Mouse (Mus musculus): ENCODE results near the gene Ccdc184. TPM values are rescaled to one million over a fixed set of nuclear protein-coding genes. Genes with fewer than 3 reads are reported as not detected.

Ccdc184 gene
- total and polyA plus RNA-seq, 3 experiments = 0.75 to 1.0 (median 0.90) TPM

GRCm38 (mm10) chr15:98155944-98156343 lies 11.0 kb upstream of the Ccdc184 start:
- DNase-seq = peak; percentile 61

GRCm38 (mm10) chr15:98157253-98157652 lies 9.7 kb upstream of the Ccdc184 start:
- DNase-seq = no peak

- DNase-seq = no peak
These were observed 5.7 kb upstream of the Ccdc184 start for GRCm38 (mm10) chr15:98161026-98161805.

- DNase-seq = no peak
These were observed 4.4 kb upstream of the Ccdc184 start for GRCm38 (mm10) chr15:98162561-98162960.

GRCm38 (mm10) chr15:98165525-98165924 lies 1.4 kb upstream of the Ccdc184 start, which contains the start of gene Asb8:
Gene Asb8 (minus strand): TSS chr15:98165625.
- DNase-seq = no peak

GRCm38 (mm10) chr15:98167645-98168621 lies 975 bp downstream of the Ccdc184 start:
- DNase-seq = peak; percentile 82

- DNase-seq = no peak
These were observed 1.7 kb downstream of the Ccdc184 start for GRCm38 (mm10) chr15:98168622-98169004.

GRCm38 (mm10) chr15:98170365-98170764 lies 3.4 kb downstream of the Ccdc184 start:
- DNase-seq = no peak

GRCm38 (mm10) chr15:98170917-98171316 lies 4.0 kb downstream of the Ccdc184 start:
- no peak for DNase-seq

- no peak for DNase-seq
These were observed 5.2 kb downstream of the Ccdc184 start for GRCm38 (mm10) chr15:98172113-98172512.

GRCm38 (mm10) chr15:98173821-98174220 lies 6.9 kb downstream of the Ccdc184 start:
- DNase-seq = no peak

GRCm38 (mm10) chr15:98177320-98177719 lies 10.4 kb downstream of the Ccdc184 start:
- DNase-seq = no peak

GRCm38 (mm10) chr15:98180567-98181131 lies 13.7 kb downstream of the Ccdc184 start:
- DNase-seq = no peak

GRCm38 (mm10) chr15:98181132-98181711 lies 14.3 kb downstream of the Ccdc184 start:
- DNase-seq = peak; percentile 95

GRCm38 (mm10) chr15:98181856-98182570 lies 15.1 kb downstream of the Ccdc184 start:
- DNase-seq = no peak

GRCm38 (mm10) chr15:98184456-98184855 lies 17.5 kb downstream of the Ccdc184 start:
- no peak for DNase-seq

- no peak for DNase-seq
These were observed 28.5 kb downstream of the Ccdc184 start, which contains the start of gene Olfr288 for GRCm38 (mm10) chr15:98195442-98195841. Gene Olfr288 (minus strand): TSS chr15:98195542.

GRCm38 (mm10) chr15:98209676-98210075 lies 42.7 kb downstream of the Ccdc184 start:
- DNase-seq = no peak

GRCm38 (mm10) chr15:98213336-98213870 lies 46.4 kb downstream of the Ccdc184 start:
- DNase-seq = peak; percentile 17

- no peak for DNase-seq
These were observed 47.2 kb downstream of the Ccdc184 start for GRCm38 (mm10) chr15:98214130-98214529.
